ENCODE assay signal across 15 mouse cellular contexts in genomic region chr9:68874544-68874943, GRCm38 (mm10).
"Had no signal": no experiment of that assay in that cellular context is flagged by ENCODE, and none has a peak within 500 bp of the region (broad histone marks: within the 10 kb centered on the region; RNA-seq: fewer than 3 reads in every experiment).

No protein-coding gene starts in this region.

- H3K36me3 ChIP-seq: limb, embryonic 15.5 days; liver, embryonic 12.5 days; neural tube, embryonic 13.5 days; stomach, embryonic 15.5 days had no signal

- H3K4me2 ChIP-seq: limb, embryonic 15.5 days; liver, embryonic 12.5 days; lung, embryonic 14.5 days; midbrain, embryonic 11.5 days; neural tube, embryonic 13.5 days; stomach, embryonic 15.5 days had no signal

- H3K27ac ChIP-seq: layer of hippocampus, adult 2 months; limb, embryonic 15.5 days; liver, embryonic 12.5 days; neural tube, embryonic 13.5 days; stomach, embryonic 15.5 days had no signal

- H3K9me3 ChIP-seq: limb, embryonic 15.5 days; liver, embryonic 12.5 days; neural tube, embryonic 13.5 days; stomach, embryonic 15.5 days had no signal

- H3K27me3 ChIP-seq: liver, embryonic 12.5 days; neural tube, embryonic 13.5 days; stomach, embryonic 15.5 days had no signal

- ATAC-seq: liver, embryonic 12.5 days; midbrain, embryonic 16.5 days had no signal

- DNase-seq: kidney, adult 11 months; kidney, postnatal 10 days; kidney, postnatal 4 days; lung, embryonic 14.5 days; lung, postnatal 10 days; lung, postnatal 4 days; right cerebral cortex, postnatal 14 days; thymus, postnatal 4 days had no signal

- H3K4me1 ChIP-seq: liver, embryonic 12.5 days; stomach, embryonic 15.5 days had no signal

- H3K9ac ChIP-seq: limb, embryonic 15.5 days; liver, embryonic 12.5 days; lung, embryonic 14.5 days; neural tube, embryonic 13.5 days; stomach, embryonic 15.5 days had no signal

- H3K4me3 ChIP-seq: layer of hippocampus, adult 2 months; limb, embryonic 15.5 days; liver, embryonic 12.5 days; neural tube, embryonic 13.5 days; stomach, embryonic 15.5 days had no signal
